Mouse (Mus musculus) megakaryocyte, embryonic 14.5 days (primary cell): ENCODE data around the gene Man1a2.

Experiments used
- FLI1 ChIP-seq: IDR thresholded peaks from 2 replicates; pipeline ENCODE4 v1.6.1; 2012; ENCODE audit warnings: low read length, inconsistent platforms, mixed read lengths
- GATA1 ChIP-seq: IDR thresholded peaks from 3 replicates; pipeline ENCODE4 v1.6.1; 2012; ENCODE audit warnings: mixed read lengths, low read length, inconsistent platforms, borderline replicate concordance

GRCm38 (mm10) chr3:100641581-100641980 is 43.7 kb downstream of the Man1a2 start:
- no peak for TF ChIP-seq FLI1
- TF ChIP-seq GATA1 = no peak
